Mouse (Mus musculus) thymus, postnatal 36 days (tissue): ENCODE results near the gene Ppp1r12b.

Experiments
- DNase-seq, 2 experiments: peaks; one replicate each; pipeline ENCODE4 v3.0.0; 2022; ENCODE audit warnings: mixed read lengths in 2 of 2

Ppp1r12b gene

GRCm38 (mm10) chr1:134938233-134938632 lies 17.5 kb downstream of the Ppp1r12b start:
- DNase-seq: no peak

GRCm38 (mm10) chr1:134936335-134936734 lies 19.4 kb downstream of the Ppp1r12b start:
- DNase-seq: no peak

GRCm38 (mm10) chr1:134932431-134932830 lies 23.3 kb downstream of the Ppp1r12b start:
- DNase-seq: no peak

GRCm38 (mm10) chr1:134919010-134919409 lies 36.7 kb downstream of the Ppp1r12b start:
- DNase-seq: no peak

- no peak for DNase-seq
Observed at GRCm38 (mm10) chr1:134915421-134915820, 40.3 kb downstream of the Ppp1r12b start.

- no peak for DNase-seq
Observed at GRCm38 (mm10) chr1:134913535-134913934, 42.2 kb downstream of the Ppp1r12b start.

GRCm38 (mm10) chr1:134911892-134912291 lies 43.9 kb downstream of the Ppp1r12b start:
- no peak for DNase-seq

- no peak for DNase-seq
Observed at GRCm38 (mm10) chr1:134910037-134910436, 45.7 kb downstream of the Ppp1r12b start.

- DNase-seq: no peak
Observed at GRCm38 (mm10) chr1:134909442-134909841, 46.3 kb downstream of the Ppp1r12b start.

GRCm38 (mm10) chr1:134902051-134902619 lies 53.6 kb downstream of the Ppp1r12b start:
- DNase-seq: no peak

GRCm38 (mm10) chr1:134896008-134896407 lies 59.7 kb downstream of the Ppp1r12b start:
- no peak for DNase-seq

GRCm38 (mm10) chr1:134894803-134895202 lies 60.9 kb downstream of the Ppp1r12b start:
- no peak for DNase-seq

GRCm38 (mm10) chr1:134891916-134892315 lies 63.8 kb downstream of the Ppp1r12b start:
- DNase-seq: no peak

- no peak for DNase-seq
Observed at GRCm38 (mm10) chr1:134889629-134890028, 66.1 kb downstream of the Ppp1r12b start.

GRCm38 (mm10) chr1:134875800-134876199 lies 79.9 kb downstream of the Ppp1r12b start:
- DNase-seq: no peak

- DNase-seq: no peak
Observed at GRCm38 (mm10) chr1:134872678-134873077, 83.1 kb downstream of the Ppp1r12b start.

- DNase-seq: no peak
Observed at GRCm38 (mm10) chr1:134866426-134866825, 89.3 kb downstream of the Ppp1r12b start.

GRCm38 (mm10) chr1:134865552-134865951 lies 90.2 kb downstream of the Ppp1r12b start:
- DNase-seq: peak; percentile 12 to 34

GRCm38 (mm10) chr1:134860538-134860937 lies 95.2 kb downstream of the Ppp1r12b start:
- no peak for DNase-seq

- no peak for DNase-seq
Observed at GRCm38 (mm10) chr1:134858344-134859053, 97.2 kb downstream of the Ppp1r12b start.

GRCm38 (mm10) chr1:134854325-134854982 lies 101.3 kb downstream of the Ppp1r12b start:
- peak; percentile 59 to 68 for DNase-seq

GRCm38 (mm10) chr1:134852797-134853196 lies 102.9 kb downstream of the Ppp1r12b start:
- DNase-seq: no peak

GRCm38 (mm10) chr1:134851211-134851610 lies 104.5 kb downstream of the Ppp1r12b start:
- no peak for DNase-seq

GRCm38 (mm10) chr1:134850361-134850760 lies 105.4 kb downstream of the Ppp1r12b start:
- no peak for DNase-seq
